Mouse (Mus musculus) erythroblast, adult 5-6 weeks (primary cell): ENCODE measurements around the gene Jmjd1c. TPM values are rescaled to one million over a fixed set of nuclear protein-coding genes. Genes with fewer than 3 reads are reported as not detected.

Experiments used
- ATAC-seq: replicated peaks from 2 replicates; pipeline ENCODE4 v1.8.0; 2016; ENCODE audit warnings: moderate number of reproducible peaks, mild to moderate bottlenecking, moderate TSS enrichment, inconsistent platforms; ENCODE audit not compliant: poor library complexity, low FRiP score, severe bottlenecking
- total RNA-seq, 2 experiments: library from RNA; stranded (forward) in 1 of 2; stranded (reverse) in 1 of 2; fragments of 150-400 nt in 1 of 2; fragments of 200-764, 138-1000 nt in 1 of 2; gene quantifications; 2 replicates each; pipeline versions ENCODE4 v1.2.3 to v1.2.4; 2015 to 2017; ENCODE audit warnings: low replicate concordance in 2 of 2

Gene Jmjd1c
- total RNA-seq, 2 experiments from 2014 or later, result 25.4 to 36.3 TPM

DNA sequence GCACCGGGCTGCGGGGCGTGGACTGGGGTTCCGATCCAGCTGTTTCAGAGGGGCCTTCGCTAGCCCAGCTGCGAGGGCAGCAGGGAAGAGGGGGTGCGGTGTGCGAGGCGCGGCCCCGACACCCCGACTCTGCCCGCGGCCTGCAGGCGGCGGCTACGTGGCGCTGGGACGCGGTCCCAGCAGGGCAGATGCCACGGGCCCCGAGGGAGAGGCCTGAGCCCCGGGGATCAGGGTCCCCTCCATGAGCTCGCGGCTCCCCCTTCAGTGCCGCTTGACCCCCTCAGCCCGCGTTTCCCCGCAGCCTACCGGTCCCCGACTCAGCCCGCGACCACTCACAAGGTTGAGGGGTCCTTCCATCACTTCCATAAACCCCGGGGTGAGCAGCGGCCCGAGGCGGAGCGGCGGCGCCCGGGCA is 188.8 kb downstream of the Jmjd1c start:
- peak; percentile 65 for ATAC-seq

DNA sequence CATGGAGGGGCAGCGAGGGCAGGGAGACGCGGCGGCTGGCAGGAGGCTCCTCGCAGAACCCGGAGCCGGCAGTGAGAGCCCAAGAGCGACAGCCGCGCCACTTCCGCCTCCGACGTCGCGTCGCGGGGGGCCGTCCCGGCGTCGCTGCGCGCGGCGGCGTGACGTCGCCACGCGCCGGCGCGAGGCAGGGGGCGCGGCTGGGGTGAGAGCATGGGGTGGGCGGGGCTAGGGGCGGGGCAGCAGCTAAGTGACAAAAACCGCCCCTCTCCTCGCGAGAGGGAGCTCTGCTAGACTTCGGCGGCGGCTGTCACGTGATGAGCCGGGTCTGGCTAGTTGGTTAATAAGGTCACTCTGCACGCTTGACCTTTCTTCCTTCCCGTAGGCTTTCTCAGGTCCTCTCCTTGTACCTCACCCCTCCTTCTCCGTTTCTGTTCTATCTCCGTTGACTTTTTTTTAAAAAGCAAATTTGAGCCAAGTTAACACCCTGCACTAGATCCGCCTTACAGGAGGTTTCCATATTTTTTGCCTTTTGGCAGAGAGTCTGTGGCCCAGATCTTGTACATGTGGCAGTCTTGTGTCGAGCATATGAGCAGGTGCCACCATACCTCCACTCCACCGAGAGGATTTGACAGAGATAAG is 189.4 kb downstream of the Jmjd1c start, which contains the start of gene Nrbf2:
Nrbf2 (minus strand) TSS at position 130 of the 639 bp plus-strand sequence.
- peak; percentile 88 for ATAC-seq

DNA sequence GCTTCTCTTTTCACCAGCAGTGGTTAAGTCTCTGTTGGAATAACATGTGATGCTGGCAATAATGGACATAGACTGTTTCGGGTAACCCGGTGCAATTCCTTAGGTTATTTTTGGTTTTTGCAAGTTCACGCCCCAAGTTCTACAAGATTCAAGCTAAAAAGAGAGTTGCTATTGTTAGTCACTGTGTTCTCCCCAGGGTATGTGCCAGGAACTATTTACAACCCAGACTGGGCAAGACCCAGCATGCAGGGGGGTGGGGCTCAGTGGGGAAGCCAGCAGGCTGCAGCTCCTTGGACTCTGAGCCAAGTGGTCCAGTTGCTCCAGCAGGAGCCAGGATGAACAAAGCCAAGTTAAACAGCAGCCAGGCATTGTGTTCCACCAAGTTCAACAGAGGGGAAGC is 192.0 kb downstream of the Jmjd1c start:
- ATAC-seq, result no peak

DNA sequence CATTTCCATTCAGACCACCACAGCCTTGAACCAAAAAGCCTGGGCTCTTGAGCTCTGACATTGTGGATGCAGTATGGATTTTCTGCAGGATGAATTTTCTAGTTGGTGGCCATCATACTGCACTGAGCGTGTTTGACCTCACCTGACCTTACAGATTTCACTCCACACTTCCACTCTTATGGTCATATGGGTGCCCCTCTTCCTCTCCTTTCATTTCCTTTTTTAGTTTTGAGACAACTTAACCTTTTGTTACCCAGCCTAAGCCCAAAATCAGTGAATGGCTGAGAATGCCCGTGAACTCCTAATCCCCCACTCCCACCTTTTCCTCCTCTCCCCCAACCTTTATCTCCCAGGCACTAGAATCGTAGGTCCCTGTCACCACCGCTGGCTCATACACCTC is 194.7 kb downstream of the Jmjd1c start:
- ATAC-seq, result no peak

DNA sequence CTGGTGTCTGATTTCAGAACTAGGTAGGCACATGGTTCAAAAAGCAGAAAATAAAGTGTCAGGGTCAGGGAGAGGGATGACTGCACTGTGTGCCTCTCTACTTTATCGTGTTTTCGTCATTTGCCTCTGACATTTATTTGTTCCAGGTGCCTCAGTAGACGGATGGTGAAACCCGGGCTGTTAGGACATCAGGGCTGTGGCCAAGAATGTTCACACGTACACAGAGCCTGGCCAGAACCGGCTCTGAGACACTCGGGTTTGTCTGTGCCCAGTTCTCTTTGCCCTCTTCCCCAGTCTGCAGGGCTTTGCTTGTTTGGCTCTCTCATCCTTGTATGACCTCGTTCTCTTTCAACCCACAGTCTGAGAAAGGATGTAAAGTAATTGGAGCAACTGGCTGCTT is 195.2 kb downstream of the Jmjd1c start:
- no peak for ATAC-seq

DNA sequence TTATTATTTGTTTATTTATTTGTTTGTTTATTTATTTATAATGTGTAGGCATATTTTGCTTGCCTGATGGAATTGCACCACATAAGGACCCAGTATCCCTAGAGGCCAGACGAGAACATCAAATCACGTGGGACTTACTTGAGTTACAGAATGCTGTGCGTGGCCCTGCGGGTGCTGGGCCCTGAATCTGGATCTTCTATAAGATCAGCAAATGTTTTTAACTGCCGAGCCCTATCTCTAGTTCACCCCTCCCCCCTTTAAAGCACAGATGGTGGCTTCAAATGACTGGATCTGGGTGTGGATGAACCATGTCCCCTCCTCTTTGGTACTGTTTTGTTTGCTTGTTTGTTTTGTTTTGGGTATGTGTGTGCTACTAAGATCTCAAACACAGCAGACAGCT is 199.4 kb downstream of the Jmjd1c start:
- no peak for ATAC-seq

DNA sequence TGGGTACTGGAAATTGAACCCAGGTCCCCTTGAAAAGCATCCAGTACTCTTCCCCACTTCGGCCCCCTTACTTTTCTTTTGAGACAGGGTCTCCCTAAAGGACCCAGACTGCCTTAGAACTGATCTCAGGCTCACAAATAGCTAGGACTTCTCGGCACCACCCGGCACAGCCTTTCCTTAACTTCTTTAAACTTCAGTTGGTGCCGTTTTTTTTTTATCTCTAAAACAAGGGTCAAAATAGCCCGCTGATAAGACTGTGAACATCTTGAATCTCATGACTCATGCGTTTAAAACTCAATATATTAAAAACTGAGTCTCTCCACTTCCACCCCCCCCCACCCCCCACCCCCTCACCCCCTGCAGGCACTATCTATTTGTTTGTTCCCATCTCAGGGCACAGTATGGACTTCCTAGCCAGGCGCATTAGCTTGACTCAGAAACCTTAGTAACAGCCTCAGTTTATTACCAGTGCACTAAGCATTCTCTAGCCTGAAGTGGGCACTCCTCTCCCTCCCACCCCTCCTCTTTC is 200.1 kb downstream of the Jmjd1c start:
- ATAC-seq, result no peak

DNA sequence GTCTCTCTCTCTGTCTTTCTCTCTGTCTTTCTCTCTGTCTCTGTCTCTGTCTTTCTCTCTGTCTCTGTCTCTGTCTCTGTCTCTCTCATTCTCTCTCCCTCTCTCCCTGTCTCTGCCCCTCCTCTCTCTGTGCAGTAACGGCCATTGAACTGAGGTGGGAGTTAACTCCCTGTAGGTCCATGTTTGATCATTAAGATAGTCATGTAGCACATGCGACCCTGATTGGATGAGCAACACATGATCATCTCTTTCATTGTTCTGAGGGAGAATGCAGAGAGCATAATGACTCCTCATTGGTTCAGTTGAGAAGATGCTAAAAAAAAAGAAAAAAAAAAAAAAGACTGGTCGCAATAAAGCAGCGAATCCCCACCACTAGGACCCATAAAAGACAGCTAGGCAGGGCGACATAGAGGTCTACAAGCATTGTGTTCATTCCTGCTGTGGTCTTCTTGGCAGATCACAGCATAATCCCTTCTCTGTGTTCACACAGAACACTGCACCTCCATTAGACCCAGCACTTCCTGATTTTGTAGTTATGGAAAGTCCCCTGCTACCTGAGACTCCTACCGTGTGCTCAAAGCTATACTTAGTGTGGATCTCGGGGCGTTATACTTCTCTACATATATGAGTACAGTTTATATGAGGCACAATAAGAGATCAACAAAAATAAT is 200.7 kb downstream of the Jmjd1c start:
- peak; percentile 18; the same call in 1 of the 2 replicates for ATAC-seq

DNA sequence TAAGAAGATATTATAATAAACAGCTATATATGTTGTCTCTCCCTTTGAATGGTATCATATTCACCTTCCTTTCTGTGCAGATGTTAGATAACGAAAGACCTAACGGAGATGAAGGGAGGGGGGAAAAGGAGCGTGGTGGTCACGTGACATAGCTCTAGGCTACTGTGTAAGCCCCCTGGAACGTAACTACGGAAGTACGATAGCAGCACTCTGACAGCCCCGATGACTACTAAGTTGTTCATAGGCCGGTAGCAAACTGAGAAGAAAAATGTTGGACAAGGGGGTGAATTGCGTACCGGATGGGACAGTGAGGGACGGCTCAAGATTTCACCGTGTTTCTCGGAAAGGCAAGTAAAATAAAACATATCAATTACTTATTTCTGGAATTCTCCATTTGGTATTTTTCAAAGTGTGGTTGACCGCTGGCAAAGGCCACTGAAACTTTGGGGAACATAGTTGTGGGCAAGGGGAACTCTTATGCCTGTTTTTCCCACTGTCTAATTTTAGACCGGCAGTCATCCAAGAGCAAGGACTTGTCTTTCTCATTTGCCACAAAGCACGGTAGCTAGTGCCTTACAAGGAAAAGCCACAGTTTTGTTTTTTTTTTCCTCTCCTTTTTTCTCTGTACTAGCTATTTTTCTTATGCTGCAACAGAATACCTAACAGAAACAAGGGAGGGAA is 201.4 kb downstream of the Jmjd1c start:
- ATAC-seq, result peak; percentile 40

DNA sequence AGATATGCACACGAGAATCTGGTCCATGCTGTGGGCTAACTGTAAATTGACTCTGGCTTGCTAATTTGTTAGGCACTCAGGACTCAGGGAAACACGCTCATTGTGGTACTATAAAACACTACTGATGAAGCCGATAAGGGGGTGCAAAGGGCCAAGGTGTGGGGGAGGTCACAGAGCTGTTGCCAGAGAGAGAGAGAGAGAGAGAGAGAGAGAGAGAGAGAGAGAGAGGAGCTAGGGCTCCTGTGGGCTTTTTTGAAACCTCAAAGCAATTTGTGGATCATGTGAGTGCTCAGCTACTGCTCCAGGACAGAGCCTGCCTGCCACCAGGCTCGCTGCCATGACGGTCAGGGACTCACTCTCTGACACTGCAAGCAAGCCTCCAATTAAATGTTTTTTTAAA is 202.9 kb downstream of the Jmjd1c start:
- ATAC-seq, result no peak

DNA sequence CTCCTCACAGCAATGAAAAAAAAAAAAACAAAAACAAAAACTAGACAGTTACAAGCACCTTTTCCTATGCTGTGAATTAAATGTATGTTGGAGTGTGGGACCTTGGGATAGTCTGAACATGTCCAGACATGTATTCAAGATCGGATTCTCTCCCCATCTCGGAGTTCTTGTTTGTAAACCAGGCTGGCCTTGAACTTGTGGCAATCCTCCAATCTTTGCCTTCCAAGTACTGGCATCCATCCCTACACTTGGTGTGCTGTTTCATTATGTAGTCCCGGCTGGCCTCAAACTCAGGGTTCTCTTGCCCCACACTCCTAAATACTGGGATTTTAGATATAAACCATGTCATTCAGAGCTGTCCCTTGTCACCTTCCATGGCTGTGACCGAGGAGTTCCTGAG is 203.4 kb downstream of the Jmjd1c start:
- no peak for ATAC-seq

DNA sequence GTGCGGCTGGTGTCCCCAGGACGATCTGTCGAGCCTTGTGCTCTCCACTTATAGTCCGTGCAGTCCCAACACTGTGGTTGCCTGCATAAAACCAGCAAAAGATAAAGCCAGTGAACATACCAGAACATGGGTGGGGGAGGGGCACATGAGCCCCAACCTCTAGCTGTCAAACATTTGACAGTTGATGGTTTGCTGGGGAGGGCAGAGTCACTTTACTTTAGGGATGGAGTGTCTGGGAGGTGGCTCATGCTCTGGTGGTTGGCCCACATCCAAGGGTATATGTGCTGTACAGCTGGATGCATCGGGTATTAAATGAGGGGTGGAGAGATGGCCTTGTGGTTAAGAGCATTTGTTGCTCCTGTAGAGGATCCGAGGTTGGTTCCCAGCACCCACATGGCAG is 205.1 kb downstream of the Jmjd1c start:
- ATAC-seq, result no peak

DNA sequence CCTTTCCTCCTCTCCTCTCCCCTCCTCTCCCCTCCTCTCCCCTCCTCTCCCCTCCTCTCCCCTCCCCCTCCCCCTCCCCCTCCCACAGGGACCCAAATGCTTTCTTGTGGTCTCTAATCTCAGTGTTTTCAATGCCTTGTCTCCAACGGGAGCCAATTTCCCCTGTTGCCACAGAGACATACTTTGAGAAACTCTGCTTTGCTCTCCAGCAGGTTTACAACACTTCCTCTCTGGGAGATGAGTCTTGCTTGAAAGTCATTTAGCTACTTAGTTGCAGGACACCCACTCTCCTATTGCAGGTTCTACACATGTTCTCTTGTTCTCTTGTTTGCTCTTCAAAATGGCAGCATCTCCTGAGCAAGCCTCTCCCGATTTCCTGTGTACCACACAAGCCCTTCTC is 206.4 kb downstream of the Jmjd1c start:
- no peak for ATAC-seq

Other genes starting within 250 kb of the Jmjd1c start
- 14.8 and 16.5 TPM in 2 replicates for gene Reep3, start 820 bp downstream of the Jmjd1c start, total RNA-seq (2015; ENCODE audit: low replicate concordance)
- gene Reep3, start 820 bp downstream of the Jmjd1c start, total RNA-seq (2017; ENCODE audit: low replicate concordance), result 6.4 and 8.1 TPM in 2 replicates
- gene Nrbf2, start 189.2 kb downstream of the Jmjd1c start, total RNA-seq (2015; ENCODE audit: low replicate concordance), result 14.6 and 16.1 TPM in 2 replicates
- 9.7 and 12.7 TPM in 2 replicates for gene Nrbf2, start 189.2 kb downstream of the Jmjd1c start, total RNA-seq (2017; ENCODE audit: low replicate concordance)